7 mouse cellular contexts compared by ENCODE assay signal in the genomic region with DNA sequence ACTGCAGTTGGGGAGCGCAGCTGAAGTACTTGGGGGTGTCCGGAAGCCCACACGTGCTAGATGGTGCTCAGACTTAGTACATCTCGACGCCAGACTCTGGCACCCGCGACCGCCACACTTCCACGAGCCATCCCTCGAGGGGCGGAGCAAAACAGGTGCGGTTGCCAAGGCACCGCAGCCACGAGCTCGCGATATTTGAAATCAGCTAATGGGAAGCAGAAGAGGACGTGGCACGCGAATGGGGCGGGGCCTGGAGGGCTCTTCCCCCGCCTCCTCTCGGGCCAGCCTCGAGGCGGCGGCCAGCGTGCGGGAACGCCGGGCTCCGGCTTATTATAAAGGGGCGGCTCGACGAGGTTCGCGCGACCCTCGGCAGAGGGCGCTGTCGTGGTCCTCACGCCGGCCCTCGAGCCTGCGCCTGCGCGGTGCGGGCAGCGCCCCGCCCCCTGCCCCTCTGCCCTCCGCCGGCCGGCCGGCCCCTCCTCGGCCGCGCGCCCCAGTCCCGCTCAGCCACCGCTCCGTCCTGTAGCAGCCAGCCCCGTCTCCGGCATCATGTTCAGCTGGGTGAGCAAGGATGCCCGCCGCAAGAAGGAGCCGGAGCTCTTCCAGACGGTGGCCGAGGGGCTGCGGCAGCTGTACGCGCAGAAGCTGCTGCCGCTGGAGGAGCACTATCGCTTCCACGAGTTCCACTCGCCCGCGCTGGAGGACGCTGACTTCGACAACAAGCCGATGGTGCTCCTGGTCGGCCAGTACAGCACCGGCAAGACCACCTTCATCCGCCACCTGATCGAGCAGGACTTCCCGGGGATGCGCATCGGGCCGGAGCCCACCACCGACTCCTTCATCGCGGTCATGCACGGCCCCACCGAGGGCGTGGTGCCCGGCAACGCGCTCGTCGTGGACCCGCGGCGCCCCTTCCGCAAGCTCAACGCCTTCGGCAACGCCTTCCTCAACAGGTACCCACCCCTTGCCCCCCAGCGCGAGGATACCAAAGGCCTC. TPM values are rescaled to one million over a fixed set of nuclear protein-coding genes. Genes with fewer than 3 reads are reported as not detected.
A peak's percentile ranks its signal among the peaks of the same experiment; 100 is the strongest.
DNase-seq lines count a peak whose midpoint lies in the region; ATAC-seq and TF ChIP-seq lines count a peak whose summit lies in the region.

Gene Ehd1, plus strand, starts transcription at position 300 of the 996 bp plus-strand sequence.

- peaks cover 14% of the 10 kb centered on the region for H3K36me3 ChIP-seq in intestine, postnatal 0 days (ENCODE audit: control insufficient read depth, insufficient read depth)
- H3K36me3 ChIP-seq in midbrain, embryonic 12.5 days, result peaks cover 20% of the 10 kb centered on the region
- peaks cover 24% of the 10 kb centered on the region for H3K36me3 ChIP-seq in small intestine, adult 2 months (ENCODE audit: control insufficient read depth, insufficient read depth, low read length)

- TF ChIP-seq POLR2A in small intestine, adult 2 months (IDR thresholded peaks at IDR 0.05; ENCODE audit: low read depth, low read length), result peak; percentile 66; the same call in 1 of the 2 replicates

- H3K9ac ChIP-seq in intestine, postnatal 0 days (ENCODE audit: low read depth, low read length), result peak within 1 kb of the TSS; percentile 93
- H3K9ac ChIP-seq in midbrain, embryonic 12.5 days (replicated peaks), result peak within 1 kb of the TSS; percentile 88

- under 1% methylated on average over 104 of the region's 106 CpGs for WGBS in intestine, postnatal 0 days
- under 1% methylated on average over 103 of the region's 106 CpGs for whole genome bisulfite sequencing in midbrain, embryonic 12.5 days
- WGBS in small intestine, adult 2 months, result under 1% methylated on average over 105 of the region's 106 CpGs

- H3K9me3 ChIP-seq in intestine, postnatal 0 days (ENCODE audit: control insufficient read depth), result no peaks in the 10 kb centered on the region
- H3K9me3 ChIP-seq in midbrain, embryonic 12.5 days, result no peaks in the 10 kb centered on the region

- peak within 1 kb of the TSS; percentile 83 for H3K4me2 ChIP-seq in intestine, postnatal 0 days (replicated peaks; ENCODE audit: low read depth)
- peak within 1 kb of the TSS; percentile 95 for H3K4me2 ChIP-seq in midbrain, embryonic 12.5 days (replicated peaks)

- DNase-seq in adrenal gland, adult 8-10 months, result peak; percentile 98
- DNase-seq in embryo, embryonic 9.5 days (ENCODE audit: extremely low spot score), result peak; percentile 97
- DNase-seq in gonadal fat pad, adult 2 months (ENCODE audit: low read depth), result no peak
- DNase-seq in left cerebral cortex, postnatal 4 days, result peak; percentile 99

- H3K4me3 ChIP-seq in intestine, postnatal 0 days (ENCODE audit: low read depth, low read length), result peak within 1 kb of the TSS; percentile 90
- H3K4me3 ChIP-seq in midbrain, embryonic 12.5 days, result peak within 1 kb of the TSS; percentile 82
- H3K4me3 ChIP-seq in small intestine, adult 2 months (ENCODE audit: low read depth, low read length), result peak within 1 kb of the TSS; percentile 91

- peaks cover 21% of the 10 kb centered on the region for H3K4me1 ChIP-seq in intestine, postnatal 0 days (replicated peaks; ENCODE audit: control insufficient read depth, insufficient read depth, low read length)
- H3K4me1 ChIP-seq in midbrain, embryonic 12.5 days, result peaks cover 37% of the 10 kb centered on the region
- H3K4me1 ChIP-seq in small intestine, adult 2 months (ENCODE audit: control insufficient read depth, insufficient read depth, insufficient read length, low read length), result peaks cover 40% of the 10 kb centered on the region

- no peaks in the 10 kb centered on the region for H3K27me3 ChIP-seq in intestine, postnatal 0 days (replicated peaks; ENCODE audit: control insufficient read depth, insufficient read depth, low read length)
- no peaks in the 10 kb centered on the region for H3K27me3 ChIP-seq in midbrain, embryonic 12.5 days
- H3K27me3 ChIP-seq in small intestine, adult 2 months (ENCODE audit: control insufficient read depth, insufficient read depth, low read length), result no peaks in the 10 kb centered on the region

- peak; percentile 84 for ATAC-seq in intestine, postnatal 0 days
- peak; percentile 98 for ATAC-seq in midbrain, embryonic 12.5 days (ENCODE audit: low FRiP score, low read depth)

- H3K27ac ChIP-seq in intestine, postnatal 0 days (ENCODE audit: low read depth, low read length), result peak within 1 kb of the TSS; percentile 88
- H3K27ac ChIP-seq in midbrain, embryonic 12.5 days (replicated peaks), result peak within 1 kb of the TSS; percentile 78
- peak within 1 kb of the TSS; percentile 88 for H3K27ac ChIP-seq in small intestine, adult 2 months (ENCODE audit: insufficient read depth, low read depth, low read length)

- TF ChIP-seq CTCF in intestine, postnatal 0 days (IDR thresholded peaks at IDR 0.05; ENCODE audit: low read depth), result peak; percentile 76
- TF ChIP-seq CTCF in small intestine, adult 2 months (IDR thresholded peaks at IDR 0.05; ENCODE audit: extremely low read depth, insufficient read length, insufficient replicate concordance, low read depth, low read length), result peak; percentile 72

- intact Hi-C loops in left cerebral cortex, postnatal 4 days (cut with DNase I), result no loop called here

RNA-seq across cellular contexts. Expression of gene Ehd1, which starts in this region (rescaled TPM):
- 100 to 1,000 TPM in 3 of 4 experiments, 10 to 100 TPM in 1; 90.8 to 130 (median 118) TPM for total RNA-seq in adrenal gland, adult 8-10 months (2022)
- 156 and 198 TPM in 2 replicates for polyA plus RNA-seq in gonadal fat pad, adult 2 months (2012; rRNA removed)
- 177 and 201 TPM in 2 replicates for polyA plus RNA-seq in intestine, postnatal 0 days (2015; fragmentation: Nextera tagmentation; extraction: Ambion mirVana)
- 10 to 100 TPM; 87.1 to 87.7 TPM for total RNA-seq in left cerebral cortex, postnatal 4 days (2021)
- polyA plus RNA-seq in midbrain, embryonic 12.5 days (2016; fragmentation: Nextera tagmentation; extraction: Ambion mirVana), result 90.8 and 96.9 TPM in 2 replicates
- 315 and 714 TPM in 2 replicates for polyA plus RNA-seq in small intestine, adult 2 months (2012; rRNA removed)
